Mouse (Mus musculus) embryonic stem cell, embryonic (primary cell): ENCODE data around the gene Gm10251.
"Not testable (repeated sequence)": the region's sequence is repeated elsewhere in the genome, so short reads cannot be mapped to it uniquely, and the experiment has no call there.

Source experiments
- CTCF ChIA-PET, 4 experiments: fragments of 300-600 bp in 2 of 4; fragments of 350-600 bp in 2 of 4; sonication (Branson Sonifier 250); formaldehyde crosslinking; loops; one replicate each; lab custom pipeline; 2022; ENCODE audit warnings: inconsistent platforms in 2 of 4; lab: Charles Lee
- POLR2A ChIA-PET, 4 experiments: fragments of 300-600 bp in 2 of 4; fragments of 350-600 bp in 2 of 4; sonication (Branson Sonifier 250); formaldehyde crosslinking; loops; one replicate each; lab custom pipeline; 2022; ENCODE audit warnings: antibody characterized with exemption in 4 of 4, inconsistent platforms in 1 of 4; lab: Charles Lee

Gene Gm10251

GRCm38 (mm10) chr14:6684070-6684469, at the start of gene Gm10251:
Gene Gm10251 (minus strand): TSS chr14:6684170.
- CTCF ChIA-PET, POLR2A ChIA-PET: not testable (repeated sequence)

GRCm38 (mm10) chr14:6720151-6720550, 36.2 kb upstream of the Gm10251 start, which contains the start of gene Gm8050:
Gene Gm8050 (minus strand): TSS chr14:6720251.
- POLR2A ChIA-PET: not testable (repeated sequence)

GRCm38 (mm10) chr14:6622318-6622717, 61.7 kb downstream of the Gm10251 start, which contains the start of gene Gm3460:
Gene Gm3460 (minus strand): TSS chr14:6622418.
- CTCF ChIA-PET, POLR2A ChIA-PET: not testable (repeated sequence)

More at GRCm38 (mm10) chr14:6720151-6720550, 36.2 kb upstream of the Gm10251 start, which contains the start of gene Gm8050:
- CTCF ChIA-PET: not testable (repeated sequence)

- POLR2A ChIA-PET, CTCF ChIA-PET: not testable (repeated sequence)
Observed at GRCm38 (mm10) chr14:6606436-6606835, 77.5 kb downstream of the Gm10251 start.

- CTCF ChIA-PET, POLR2A ChIA-PET: not testable (repeated sequence)
Observed at GRCm38 (mm10) chr14:6605004-6605403, 79.0 kb downstream of the Gm10251 start.

- CTCF ChIA-PET, POLR2A ChIA-PET: not testable (repeated sequence)
Observed at GRCm38 (mm10) chr14:6604551-6604950, 79.4 kb downstream of the Gm10251 start.

- CTCF ChIA-PET, POLR2A ChIA-PET: not testable (repeated sequence)
Observed at GRCm38 (mm10) chr14:6590513-6590912, 93.5 kb downstream of the Gm10251 start, which contains the start of gene Gm3629. Gene Gm3629 (minus strand): TSS chr14:6590613.
